Mouse (Mus musculus): ENCODE results near the gene Usp17la.

- TF ChIP-seq ZNF384 (IDR thresholded peaks at IDR 0.05; ENCODE audit: low read depth, low read length) (no peak), CHD2 (IDR thresholded peaks at IDR 0.05; ENCODE audit: low read depth, low read length) (no peak), MAFK (IDR thresholded peaks at IDR 0.05; ENCODE audit: insufficient read depth, low read depth, low read length) (no peak), HCFC1 (IDR thresholded peaks at IDR 0.05; ENCODE audit: borderline replicate concordance, insufficient read depth, low read length) (no peak), ZC3H11A (IDR thresholded peaks at IDR 0.05; ENCODE audit: borderline replicate concordance, low read depth, low read length) (no peak)
Observed at GRCm38 (mm10) chr7:104857683-104858082, 874 bp downstream of the Usp17la start.

All from ES-E14 (cell line).